Mouse (Mus musculus): Measurements from ENCODE around the gene Fdx1. TPM values are rescaled to one million over a fixed set of nuclear protein-coding genes. Genes with fewer than 3 reads are reported as not detected.

The Fdx1 gene
- polyA plus RNA-seq (2014; fragmentation: Nextera tagmentation; extraction: Ambion mirVana) = 75.2 and 78.8 TPM in 2 replicates

DNA sequence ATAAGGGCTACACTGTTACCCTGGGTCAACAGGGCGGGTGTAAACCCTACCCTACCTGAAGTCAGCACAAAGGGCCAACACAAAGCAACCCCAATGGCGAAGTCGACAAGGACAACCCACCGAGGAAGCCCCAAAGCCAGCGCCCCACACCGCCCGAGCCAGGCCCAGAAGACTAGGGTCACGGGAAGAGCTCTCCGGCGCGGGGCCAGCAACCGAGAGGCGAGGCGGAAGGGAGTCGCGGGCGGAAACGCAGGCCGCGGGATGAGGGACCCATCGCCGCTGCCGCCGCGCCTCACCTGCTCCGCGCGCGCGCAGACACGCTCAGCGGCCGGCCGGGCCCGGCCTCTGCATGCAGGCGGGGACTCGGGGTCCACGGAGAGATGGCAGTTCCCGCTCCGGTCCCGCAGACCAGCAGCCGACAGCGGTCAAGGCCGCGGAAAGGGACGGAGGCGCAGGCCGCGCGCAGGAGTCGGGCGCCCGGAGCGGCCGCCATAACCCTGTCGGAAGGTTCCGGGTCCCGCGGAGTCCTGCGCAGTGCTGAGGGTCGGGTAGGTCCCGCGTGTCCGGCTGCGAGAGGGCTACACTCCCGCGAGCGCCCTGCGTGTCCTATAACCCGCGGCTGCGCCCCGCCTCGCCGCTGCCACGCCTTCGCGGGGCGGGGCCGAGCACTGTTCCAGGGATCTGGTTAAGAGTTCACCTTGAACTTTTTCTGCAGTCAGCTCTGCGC is at the start of gene Fdx1:
Gene Fdx1 (minus strand): TSS at position 582 of the 727 bp plus-strand sequence.
- Histone ChIP-seq H3K4me3 (ENCODE audit: low read depth, low read length) (peak within 1 kb of the TSS; percentile 85), H3K4me2 (ENCODE audit: low read depth, low read length) (peak within 1 kb of the TSS; percentile 59), H3K9ac (ENCODE audit: low read depth, low read length) (peak within 1 kb of the TSS; percentile 88), H3K27me3 (replicated peaks; ENCODE audit: control insufficient read depth, insufficient read depth, low read length) (no peaks in the 10 kb centered on the region), H3K4me1 (ENCODE audit: control insufficient read depth, insufficient read depth, low read length) (peaks cover 19% of the 10 kb centered on the region), H3K36me3 (ENCODE audit: control insufficient read depth, insufficient read depth, low read length) (no peaks in the 10 kb centered on the region), H3K27ac (replicated peaks; ENCODE audit: low read depth, low read length) (peak within 1 kb of the TSS; percentile 59; the same call in 1 of the 2 replicates), H3K9me3 (ENCODE audit: control insufficient read depth, low read length) (no peaks in the 10 kb centered on the region)
- ATAC-seq (ENCODE audit: low read depth) (peak; percentile 95), DNase-seq (ENCODE audit: low spot score) (peak; percentile 86)
- 0% methylated on average over 35 of the region's 81 CpGs for WGBS

DNA sequence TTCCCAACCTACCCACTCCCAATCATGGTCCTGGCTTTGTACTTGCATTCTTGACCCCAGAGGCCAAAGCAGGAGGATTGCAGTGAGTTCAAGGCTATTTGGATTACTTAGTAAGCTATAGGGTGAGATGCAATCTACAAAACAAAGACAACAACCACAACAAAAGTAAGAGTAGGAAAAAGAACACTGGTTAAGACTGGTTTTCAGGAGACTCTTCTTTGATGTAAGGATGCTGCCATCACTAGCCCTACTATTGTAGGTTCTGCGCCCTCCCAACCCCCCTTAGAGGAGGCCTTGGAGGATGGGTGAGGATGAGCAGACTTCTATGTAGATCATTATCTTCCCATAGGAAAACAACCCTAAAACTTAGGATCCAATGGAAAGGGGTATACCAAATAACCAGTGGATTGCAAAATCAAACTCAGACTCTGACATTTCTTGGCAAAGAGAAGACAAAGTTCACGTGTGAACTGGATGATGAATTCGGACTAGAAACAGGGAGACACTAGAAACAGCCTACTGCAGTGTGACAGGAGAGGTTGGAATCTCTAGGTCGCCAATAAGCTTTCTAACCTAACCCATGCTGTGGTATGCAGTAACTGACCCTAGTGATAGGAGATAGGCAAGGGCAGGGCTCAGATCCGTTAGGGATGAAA is 49.6 kb upstream of the Fdx1 start:
- Histone ChIP-seq H3K4me2 (ENCODE audit: low read depth, low read length) (no peak overlapping the region), H3K4me3 (ENCODE audit: low read depth, low read length) (no peak overlapping the region), H3K9ac (ENCODE audit: low read depth, low read length) (no peak overlapping the region), H3K36me3 (ENCODE audit: control insufficient read depth, insufficient read depth, low read length) (no peaks in the 10 kb centered on the region), H3K4me1 (ENCODE audit: control insufficient read depth, insufficient read depth, low read length) (no peaks in the 10 kb centered on the region), H3K9me3 (ENCODE audit: control insufficient read depth, low read length) (no peaks in the 10 kb centered on the region), H3K27ac (replicated peaks; ENCODE audit: low read depth, low read length) (no peak overlapping the region), H3K27me3 (replicated peaks; ENCODE audit: control insufficient read depth, insufficient read depth, low read length) (no peaks in the 10 kb centered on the region)
- WGBS = 81% methylated on average over 5 of the region's 5 CpGs
- no peak for ATAC-seq (ENCODE audit: low read depth)
- DNase-seq (ENCODE audit: low spot score) = no peak

DNA sequence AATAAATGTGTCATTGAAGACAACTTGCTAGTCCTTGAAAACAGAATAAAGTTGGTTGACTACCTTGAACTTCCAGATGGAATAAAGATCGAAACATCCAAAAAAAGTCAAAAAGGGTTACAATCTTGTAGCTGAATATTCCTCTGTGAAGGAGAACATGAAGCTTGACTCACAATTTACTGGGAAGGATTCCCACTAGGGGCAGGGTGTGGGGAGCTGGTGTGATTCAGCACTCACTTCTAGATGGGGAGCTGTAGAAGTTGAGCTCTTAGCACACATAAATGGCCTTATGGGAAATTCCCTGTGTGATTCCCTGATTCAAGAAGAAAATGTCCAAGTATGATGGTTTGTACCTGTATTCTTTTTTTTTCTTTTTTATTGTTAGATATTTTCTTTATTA is 49.0 kb upstream of the Fdx1 start:
- H3K27ac ChIP-seq (replicated peaks; ENCODE audit: low read depth, low read length) = no peak overlapping the region
- H3K9me3 ChIP-seq (ENCODE audit: control insufficient read depth, low read length) = no peaks in the 10 kb centered on the region
- no peaks in the 10 kb centered on the region for H3K4me1 ChIP-seq (ENCODE audit: control insufficient read depth, insufficient read depth, low read length)
- DNase-seq (ENCODE audit: low spot score) (no peak), ATAC-seq (ENCODE audit: low read depth) (no peak)
- no peak overlapping the region for H3K4me3 ChIP-seq (ENCODE audit: low read depth, low read length)
- no peaks in the 10 kb centered on the region for H3K27me3 ChIP-seq (replicated peaks; ENCODE audit: control insufficient read depth, insufficient read depth, low read length)
- no peaks in the 10 kb centered on the region for H3K36me3 ChIP-seq (ENCODE audit: control insufficient read depth, insufficient read depth, low read length)
- H3K4me2 ChIP-seq (ENCODE audit: low read depth, low read length) = no peak overlapping the region
- H3K9ac ChIP-seq (ENCODE audit: low read depth, low read length) = no peak overlapping the region
- WGBS = 91% methylated on average over 1 of the region's 1 CpGs

DNA sequence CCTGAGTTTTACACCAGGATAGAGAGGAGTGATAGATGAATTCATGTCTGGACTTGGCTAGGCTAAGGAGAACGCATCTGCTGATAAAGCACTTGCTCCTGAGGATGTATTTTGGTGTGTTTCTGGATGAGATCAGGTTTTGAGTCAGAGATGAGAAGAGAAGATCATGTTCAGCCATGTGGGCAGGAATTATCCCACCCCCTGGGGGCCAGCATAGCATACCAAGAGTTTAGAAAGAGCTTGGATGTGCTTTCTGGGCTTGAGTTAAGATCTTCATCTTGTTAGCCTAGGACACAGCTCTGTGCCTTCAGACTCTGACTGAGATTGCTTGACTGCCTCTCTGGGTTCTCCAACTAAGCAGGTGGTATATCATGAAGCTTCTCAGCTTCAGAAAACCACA is 45.2 kb upstream of the Fdx1 start:
- Histone ChIP-seq H3K4me1 (ENCODE audit: control insufficient read depth, insufficient read depth, low read length) (no peaks in the 10 kb centered on the region), H3K36me3 (ENCODE audit: control insufficient read depth, insufficient read depth, low read length) (no peaks in the 10 kb centered on the region), H3K27me3 (replicated peaks; ENCODE audit: control insufficient read depth, insufficient read depth, low read length) (no peaks in the 10 kb centered on the region), H3K9ac (ENCODE audit: low read depth, low read length) (no peak overlapping the region), H3K9me3 (ENCODE audit: control insufficient read depth, low read length) (no peaks in the 10 kb centered on the region), H3K27ac (replicated peaks; ENCODE audit: low read depth, low read length) (no peak overlapping the region), H3K4me2 (ENCODE audit: low read depth, low read length) (no peak overlapping the region), H3K4me3 (ENCODE audit: low read depth, low read length) (no peak overlapping the region)
- no peak for DNase-seq (ENCODE audit: low spot score)
- no peak for ATAC-seq (ENCODE audit: low read depth)
- WGBS = 72% methylated on average over 1 of the region's 1 CpGs

DNA sequence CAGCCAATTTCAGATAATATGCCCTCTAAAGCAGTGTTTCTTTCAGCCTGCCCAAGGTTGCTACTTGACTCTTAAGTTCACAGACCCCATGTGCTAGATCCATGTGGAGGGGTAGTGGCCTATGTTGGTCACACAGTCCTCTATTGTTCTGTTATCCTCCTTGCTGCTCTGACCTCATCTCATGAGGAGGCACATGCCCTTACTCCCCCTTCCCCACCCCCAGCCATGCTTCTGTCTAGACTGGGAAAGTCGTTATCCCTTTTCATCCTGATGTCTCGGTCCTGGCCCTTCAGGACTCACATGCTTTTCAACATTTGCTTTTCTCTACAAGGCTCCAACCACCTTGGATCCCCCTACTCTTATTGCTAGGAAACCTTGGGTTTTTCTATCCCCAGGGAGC is 44.0 kb upstream of the Fdx1 start:
- H3K9me3 ChIP-seq (ENCODE audit: control insufficient read depth, low read length) = no peaks in the 10 kb centered on the region
- H3K36me3 ChIP-seq (ENCODE audit: control insufficient read depth, insufficient read depth, low read length) = no peaks in the 10 kb centered on the region
- H3K9ac ChIP-seq (ENCODE audit: low read depth, low read length) = no peak overlapping the region
- H3K4me1 ChIP-seq (ENCODE audit: control insufficient read depth, insufficient read depth, low read length) = no peaks in the 10 kb centered on the region
- no peak for DNase-seq (ENCODE audit: low spot score)
- H3K27ac ChIP-seq (replicated peaks; ENCODE audit: low read depth, low read length) = no peak overlapping the region
- no peak overlapping the region for H3K4me3 ChIP-seq (ENCODE audit: low read depth, low read length)
- 28% methylated on average over 2 of the region's 2 CpGs for WGBS
- no peaks in the 10 kb centered on the region for H3K27me3 ChIP-seq (replicated peaks; ENCODE audit: control insufficient read depth, insufficient read depth, low read length)
- no peak overlapping the region for H3K4me2 ChIP-seq (ENCODE audit: low read depth, low read length)
- no peak for ATAC-seq (ENCODE audit: low read depth)

DNA sequence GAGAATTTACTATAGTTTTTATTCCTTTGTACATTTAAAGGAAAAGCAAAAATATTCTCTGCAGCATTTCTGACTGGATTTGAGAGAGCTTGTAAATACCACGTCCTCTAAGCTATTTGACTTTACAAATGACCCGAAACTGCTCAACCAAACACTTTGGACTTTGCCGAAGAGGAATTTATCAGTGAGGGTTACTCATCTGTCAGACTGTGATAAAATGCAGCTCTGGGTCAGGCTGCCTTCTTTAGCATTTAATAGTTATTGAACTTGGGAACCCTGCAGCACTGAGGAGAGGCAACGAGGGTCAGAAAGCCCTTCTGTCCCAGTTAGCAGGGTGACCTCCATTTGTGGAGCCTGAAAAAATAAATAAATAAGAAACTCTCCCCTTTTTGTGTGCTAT is 40.1 kb upstream of the Fdx1 start:
- H3K4me1 ChIP-seq (ENCODE audit: control insufficient read depth, insufficient read depth, low read length) = no peaks in the 10 kb centered on the region
- no peak overlapping the region for H3K4me3 ChIP-seq (ENCODE audit: low read depth, low read length)

DNA sequence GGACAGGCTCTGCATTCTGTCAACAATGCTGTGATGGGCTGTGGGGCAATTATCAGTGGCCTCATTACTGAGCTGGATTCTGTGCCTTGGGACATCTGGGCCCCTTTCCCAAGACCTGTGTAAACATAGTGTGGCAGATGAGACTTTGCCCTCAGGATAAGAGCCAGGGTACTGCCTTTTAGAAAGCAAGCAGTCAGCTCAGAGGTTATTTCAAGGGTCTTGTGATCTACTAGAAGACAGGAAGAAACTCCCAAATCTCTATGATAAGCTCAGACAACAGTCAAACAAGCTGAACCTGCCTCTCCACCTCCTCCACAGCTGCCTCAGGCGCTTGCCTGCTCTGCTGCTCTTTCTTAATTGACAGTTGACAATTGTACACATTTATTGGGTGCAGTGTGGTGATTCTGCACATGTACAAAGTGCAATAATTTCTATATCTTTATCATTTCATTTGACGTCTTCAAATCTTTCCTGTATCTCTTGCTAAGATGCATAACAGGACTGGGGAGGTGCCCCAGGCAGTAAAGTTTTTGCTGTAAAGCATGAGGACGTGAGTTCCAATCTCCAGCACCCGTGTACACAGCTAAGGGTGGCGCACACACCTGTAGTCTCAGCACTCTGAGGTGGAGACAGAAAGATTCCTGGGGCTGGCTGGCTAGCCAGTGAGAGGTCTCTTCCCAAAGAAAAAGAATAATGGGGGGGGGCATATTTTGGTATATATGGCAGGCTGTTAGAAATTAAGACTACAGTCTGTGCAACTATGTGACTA is 32.2 kb upstream of the Fdx1 start:
- no peak overlapping the region for H3K4me3 ChIP-seq (ENCODE audit: low read depth, low read length)
- H3K27me3 ChIP-seq (replicated peaks; ENCODE audit: control insufficient read depth, insufficient read depth, low read length) = no peaks in the 10 kb centered on the region
- H3K4me1 ChIP-seq (ENCODE audit: control insufficient read depth, insufficient read depth, low read length) = 0 out of 2 replicates have a peak, but pooled peaks cover 3% of the 10 kb centered on the region
- no peaks in the 10 kb centered on the region for H3K36me3 ChIP-seq (ENCODE audit: control insufficient read depth, insufficient read depth, low read length)
- no peak overlapping the region for H3K27ac ChIP-seq (replicated peaks; ENCODE audit: low read depth, low read length)
- WGBS = 71% methylated on average over 5 of the region's 5 CpGs
- H3K9ac ChIP-seq (ENCODE audit: low read depth, low read length) = no peak overlapping the region
- ATAC-seq (ENCODE audit: low read depth) (peak; percentile 37; the same call in 1 of the 2 replicates), DNase-seq (ENCODE audit: low spot score) (peak; percentile 57)
- H3K4me2 ChIP-seq (ENCODE audit: low read depth, low read length) = no peak overlapping the region
- peaks cover 15% of the 10 kb centered on the region for H3K9me3 ChIP-seq (ENCODE audit: control insufficient read depth, low read length)

More for the DNA sequence above, 40.1 kb upstream of the Fdx1 start:
- H3K36me3 ChIP-seq (ENCODE audit: control insufficient read depth, insufficient read depth, low read length) = no peaks in the 10 kb centered on the region
- no peaks in the 10 kb centered on the region for H3K27me3 ChIP-seq (replicated peaks; ENCODE audit: control insufficient read depth, insufficient read depth, low read length)
- peaks cover 6% of the 10 kb centered on the region; the same call in 1 of the 2 replicates for H3K9me3 ChIP-seq (ENCODE audit: control insufficient read depth, low read length)
- WGBS = 70% methylated on average over 4 of the region's 4 CpGs
- no peak overlapping the region for H3K4me2 ChIP-seq (ENCODE audit: low read depth, low read length)
- no peak overlapping the region for H3K27ac ChIP-seq (replicated peaks; ENCODE audit: low read depth, low read length)
- DNase-seq (ENCODE audit: low spot score) = no peak
- ATAC-seq (ENCODE audit: low read depth) = no peak
- no peak overlapping the region for H3K9ac ChIP-seq (ENCODE audit: low read depth, low read length)

DNA sequence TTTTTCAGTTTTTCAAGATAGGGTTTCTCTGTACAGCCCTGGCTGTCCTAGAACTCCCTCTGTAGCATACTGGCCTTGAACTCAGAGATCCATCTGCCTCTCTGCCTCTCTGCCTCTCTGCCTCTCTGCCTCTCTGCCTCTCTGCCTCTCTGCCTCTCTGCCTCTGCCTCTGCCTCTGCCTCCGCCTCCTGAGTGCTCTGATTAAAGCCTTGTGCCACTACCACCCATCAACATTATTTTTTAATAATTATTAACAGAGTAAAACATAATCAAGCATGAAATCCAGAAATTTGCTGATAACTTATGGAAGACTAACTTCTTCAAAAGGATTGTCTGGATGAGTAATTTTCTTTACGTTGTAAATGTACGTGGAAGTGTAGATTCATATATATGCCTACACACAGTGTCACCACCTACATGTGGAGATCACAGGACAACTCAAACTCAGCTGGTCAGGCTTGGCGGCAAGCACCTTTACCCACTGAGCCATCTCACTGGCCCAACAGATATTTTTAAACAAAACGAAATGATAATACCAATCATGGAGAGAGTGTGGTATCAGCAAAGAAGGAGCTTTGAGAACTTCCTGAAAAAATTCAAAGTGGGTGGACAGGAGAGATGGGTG is 31.4 kb upstream of the Fdx1 start:
- H3K9me3 ChIP-seq (ENCODE audit: control insufficient read depth, low read length) = peaks cover 15% of the 10 kb centered on the region
- DNase-seq (ENCODE audit: low spot score) (no peak), ATAC-seq (ENCODE audit: low read depth) (no peak)
- H3K4me2 ChIP-seq (ENCODE audit: low read depth, low read length) = no peak overlapping the region
- no peak overlapping the region for H3K27ac ChIP-seq (replicated peaks; ENCODE audit: low read depth, low read length)
- no peaks in the 10 kb centered on the region for H3K36me3 ChIP-seq (ENCODE audit: control insufficient read depth, insufficient read depth, low read length)
- no peak overlapping the region for H3K9ac ChIP-seq (ENCODE audit: low read depth, low read length)
- 0 out of 2 replicates have a peak, but pooled peaks cover 3% of the 10 kb centered on the region for H3K4me1 ChIP-seq (ENCODE audit: control insufficient read depth, insufficient read depth, low read length)
- WGBS = 76% methylated on average over 5 of the region's 5 CpGs
- H3K27me3 ChIP-seq (replicated peaks; ENCODE audit: control insufficient read depth, insufficient read depth, low read length) = no peaks in the 10 kb centered on the region
- no peak overlapping the region for H3K4me3 ChIP-seq (ENCODE audit: low read depth, low read length)
